Mouse (Mus musculus): ENCODE results near the gene Crlf1.

GRCm38 (mm10) chr8:70507027-70507393 lies 14.1 kb downstream of the Crlf1 start:
- TF ChIP-seq CTCF (conservative IDR thresholded peaks at IDR 0.05; ENCODE audit: low read length): no peak
- no peak for TF ChIP-seq POU5F1 (IDR thresholded peaks at IDR 0.05; ENCODE audit: borderline replicate concordance, low read length)

All from E14TG2a.4 (cell line).